Mouse (Mus musculus) retina, embryonic 14.5 days (tissue): ENCODE data around the gene Pik3r2.
A peak's percentile ranks its signal among the peaks of the same experiment; 100 is the strongest.

Source experiments
- DNase-seq: peaks from one replicate; pipeline ENCODE4 v3.0.0-alpha.2; 2015; ENCODE audit warnings: low spot score

Pik3r2 gene

DNA sequence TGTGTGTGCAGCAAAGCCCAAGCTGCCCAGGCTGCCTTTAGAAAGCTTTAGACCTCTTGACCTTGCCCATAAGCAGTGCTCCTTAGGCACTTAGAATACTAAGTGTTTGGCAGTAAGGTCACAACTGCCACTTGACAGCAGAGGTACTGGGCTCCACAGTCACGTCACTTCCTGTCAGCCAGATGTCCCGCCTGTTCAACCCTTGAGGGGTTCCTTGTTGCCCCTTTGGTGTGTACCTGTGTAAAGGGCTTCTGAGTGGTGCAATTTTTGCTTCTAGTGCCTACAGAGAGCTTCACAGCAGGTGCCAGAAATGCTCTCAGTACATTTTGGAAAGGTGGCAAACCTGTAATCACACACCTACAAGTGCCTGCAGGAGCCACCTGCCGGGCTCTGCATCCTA lies 38.3 kb downstream of the Pik3r2 start:
- DNase-seq = no peak

DNA sequence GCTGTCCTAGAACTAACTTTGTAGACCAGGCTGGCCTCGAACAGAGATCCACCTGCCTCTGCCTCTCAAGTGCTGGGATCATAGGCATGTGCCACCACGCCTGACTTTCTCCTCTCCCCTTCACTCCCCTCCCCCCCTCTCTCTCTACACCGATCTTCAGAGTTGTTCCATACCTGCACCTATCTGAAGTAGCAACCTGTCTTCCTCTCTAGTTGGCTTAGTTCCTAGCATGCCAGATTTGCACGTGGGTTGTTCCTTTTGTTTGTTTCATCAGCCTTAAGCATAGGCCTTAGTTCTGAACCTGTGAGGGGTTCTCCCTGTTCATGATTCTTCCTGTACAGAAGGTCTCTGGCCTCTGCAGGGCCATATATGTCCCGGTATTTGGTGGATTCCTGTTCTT lies 38.8 kb downstream of the Pik3r2 start:
- DNase-seq = no peak

DNA sequence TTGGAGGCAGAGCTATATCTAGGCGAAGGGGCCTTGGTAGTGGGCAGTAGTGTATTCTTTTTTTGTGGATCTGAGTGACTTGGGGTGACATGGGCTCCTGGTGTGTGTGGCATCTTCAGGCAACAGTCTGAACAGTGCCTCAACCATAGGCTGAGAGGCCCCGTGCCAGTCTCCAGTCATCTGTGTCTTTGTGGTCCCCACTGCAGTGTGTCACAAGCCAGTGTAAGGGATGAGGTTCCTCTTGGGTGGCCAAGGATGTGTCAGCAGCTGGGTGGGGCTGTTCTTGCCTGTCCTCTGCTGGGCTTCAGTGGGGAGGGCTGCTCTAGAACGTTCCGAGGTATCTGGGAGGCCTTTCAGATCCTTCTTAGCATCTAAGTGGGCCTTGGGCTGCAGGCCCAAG lies 45.6 kb downstream of the Pik3r2 start:
- no peak for DNase-seq

DNA sequence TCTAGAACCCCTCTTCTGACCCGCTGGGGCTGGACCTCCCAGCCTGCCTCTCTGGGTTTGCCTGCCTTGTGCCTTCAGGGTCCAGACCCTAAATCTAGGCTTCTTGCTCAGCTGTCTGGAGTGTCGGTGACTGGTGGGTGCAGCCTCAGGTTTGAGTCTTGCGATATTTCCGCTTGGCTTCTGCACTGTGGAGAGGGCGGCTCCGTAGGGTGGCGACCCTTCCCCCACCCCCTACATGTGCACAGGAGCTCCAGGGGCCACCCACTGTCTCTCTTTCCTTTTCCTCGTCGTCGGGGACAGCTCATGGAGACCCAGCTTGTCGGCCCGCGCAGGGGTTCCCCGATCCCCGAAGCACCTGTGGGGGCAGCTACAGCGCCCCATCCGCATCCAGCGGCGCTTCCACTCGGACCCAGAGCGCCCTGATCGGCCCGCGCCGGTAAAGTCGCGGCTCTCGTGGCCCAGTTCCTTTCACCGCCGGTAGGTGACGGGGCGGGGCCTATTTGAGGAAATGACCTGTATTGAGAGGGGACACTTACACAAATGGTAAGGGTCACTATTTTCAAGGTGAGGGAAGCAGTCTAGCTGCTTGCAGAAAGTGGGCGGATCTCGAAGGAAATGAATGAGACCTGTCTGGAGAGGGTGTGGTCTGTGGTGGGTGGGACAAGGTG lies 46.6 kb downstream of the Pik3r2 start:
- DNase-seq = peak; percentile 47

DNA sequence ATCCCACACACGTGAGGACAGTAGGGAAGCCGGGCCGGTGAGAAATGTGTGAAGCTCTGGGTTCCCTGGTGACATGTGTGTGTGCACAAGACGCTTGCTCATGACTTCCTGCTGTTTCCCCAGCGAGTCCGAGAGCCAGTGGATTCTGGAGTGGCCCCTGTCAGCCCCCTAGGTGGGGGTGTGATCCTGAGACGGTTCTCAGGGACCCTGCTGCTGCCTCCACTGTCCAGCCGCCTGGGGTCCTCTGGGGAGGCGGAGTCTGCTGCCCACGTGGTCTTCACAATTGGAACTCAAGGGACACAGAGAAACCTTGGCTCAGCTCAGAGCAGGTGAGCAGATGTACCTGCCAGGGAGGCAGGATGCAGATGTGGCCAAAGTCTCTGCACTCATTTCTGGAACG lies 49.8 kb downstream of the Pik3r2 start:
- no peak for DNase-seq

DNA sequence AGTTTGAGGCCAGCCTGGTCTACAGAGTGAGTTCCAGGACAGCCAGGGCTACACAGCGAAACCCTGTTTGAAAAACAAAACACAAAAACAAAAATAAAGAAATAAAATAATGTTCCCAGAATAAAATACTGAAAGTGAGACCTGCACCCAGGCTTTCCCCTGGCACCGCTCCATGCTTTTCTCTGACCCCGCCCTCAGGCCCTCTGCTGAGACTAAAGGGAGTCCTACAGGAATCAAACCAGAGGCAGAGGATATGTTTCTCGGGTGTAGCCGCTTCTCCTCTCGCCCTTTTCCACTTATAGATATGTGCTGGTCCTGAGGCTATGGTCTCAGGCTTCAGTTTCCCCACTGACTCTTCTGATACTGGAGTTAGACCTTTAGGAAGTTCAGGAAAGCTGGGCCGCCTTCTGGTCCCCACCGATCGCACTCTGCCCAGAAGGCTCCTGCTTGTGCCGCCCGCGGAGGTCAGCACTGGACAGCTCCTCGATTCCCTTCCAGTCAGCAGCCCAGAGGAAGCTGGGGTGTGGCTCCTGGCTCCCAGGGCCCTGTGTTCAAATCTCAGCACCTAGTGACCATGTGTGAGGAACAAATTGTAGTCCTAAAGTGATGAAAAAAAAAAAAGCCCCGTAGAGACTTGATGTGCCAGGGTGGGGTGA lies 50.6 kb downstream of the Pik3r2 start:
- DNase-seq = no peak

DNA sequence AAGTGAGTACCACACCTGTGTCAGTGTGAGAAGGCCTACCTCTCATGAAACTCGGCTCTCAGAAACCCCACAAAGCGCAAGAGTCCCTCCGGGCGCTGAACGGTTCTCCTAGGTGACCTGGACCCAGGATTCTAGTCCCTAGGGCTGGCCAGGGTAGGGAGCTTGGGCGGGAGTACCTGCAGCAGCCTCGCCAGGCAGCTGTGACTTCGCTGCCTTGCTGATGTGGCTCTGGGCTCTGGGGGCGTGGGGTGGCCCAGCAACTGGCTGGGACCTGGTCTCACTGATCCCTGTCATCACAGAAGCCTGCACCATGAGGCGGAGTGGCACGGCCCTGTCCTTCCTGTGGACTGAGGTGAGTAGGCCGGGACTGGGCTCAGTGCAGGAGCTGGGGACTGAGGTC lies 52.3 kb downstream of the Pik3r2 start:
- DNase-seq = no peak

DNA sequence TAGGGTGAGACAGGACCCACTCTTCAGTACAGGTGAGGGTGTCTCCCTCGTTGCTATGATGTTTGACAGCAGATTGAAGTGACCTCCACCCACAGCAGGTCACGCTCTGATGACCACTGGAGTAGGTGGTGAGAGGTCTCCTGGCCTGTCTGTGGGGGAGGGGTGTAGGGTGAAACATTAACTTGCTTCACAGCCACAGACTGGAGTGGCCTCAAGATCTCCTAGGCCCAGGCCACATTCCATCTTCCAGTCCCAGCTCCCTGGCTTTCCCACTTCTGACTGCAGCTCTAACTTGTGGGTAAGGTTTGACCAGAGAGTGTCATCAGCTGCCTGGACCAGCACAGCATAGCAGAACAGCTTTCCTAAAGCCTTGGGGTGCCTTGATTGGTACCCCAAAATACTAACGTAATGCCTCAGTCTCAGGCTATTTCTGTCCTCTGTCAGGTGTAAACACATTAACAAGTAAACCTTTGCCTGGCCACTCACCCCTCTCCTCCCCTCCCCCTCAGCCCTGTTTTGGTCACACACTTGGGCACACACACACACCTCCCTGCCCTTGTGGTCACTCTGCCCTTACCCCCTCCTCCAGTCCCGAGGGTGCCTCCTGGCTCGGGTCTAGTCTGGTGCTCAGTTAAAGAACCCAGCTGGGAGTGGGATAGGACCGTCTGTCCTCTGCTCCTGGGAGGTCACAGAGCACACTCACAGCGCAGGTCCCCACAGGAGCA lies 52.9 kb downstream of the Pik3r2 start, which contains the start of gene Pde4c:
TSS of gene Pde4c (plus strand) at position 235 of the 725 bp plus-strand sequence.
- no peak for DNase-seq

DNA sequence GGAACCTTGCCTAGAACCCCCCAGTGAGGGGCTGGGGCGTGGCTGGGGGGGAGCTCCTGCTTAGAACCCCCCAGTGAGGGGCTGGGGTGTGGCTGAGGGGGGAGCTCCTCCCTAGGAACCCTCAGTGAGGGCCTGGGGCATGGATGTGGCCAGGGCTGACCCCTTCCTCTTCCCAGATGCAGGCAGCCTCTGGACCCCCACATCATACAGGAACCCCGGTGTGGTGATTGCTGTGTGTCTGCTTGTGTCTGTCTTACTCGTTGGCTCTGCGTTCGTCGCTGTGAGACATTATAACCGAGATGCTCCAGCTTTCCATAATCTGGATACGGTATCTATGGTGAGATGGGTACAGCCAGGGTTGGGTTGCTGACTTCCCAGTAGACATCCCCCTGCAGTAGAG lies 54.9 kb downstream of the Pik3r2 start:
- no peak for DNase-seq

DNA sequence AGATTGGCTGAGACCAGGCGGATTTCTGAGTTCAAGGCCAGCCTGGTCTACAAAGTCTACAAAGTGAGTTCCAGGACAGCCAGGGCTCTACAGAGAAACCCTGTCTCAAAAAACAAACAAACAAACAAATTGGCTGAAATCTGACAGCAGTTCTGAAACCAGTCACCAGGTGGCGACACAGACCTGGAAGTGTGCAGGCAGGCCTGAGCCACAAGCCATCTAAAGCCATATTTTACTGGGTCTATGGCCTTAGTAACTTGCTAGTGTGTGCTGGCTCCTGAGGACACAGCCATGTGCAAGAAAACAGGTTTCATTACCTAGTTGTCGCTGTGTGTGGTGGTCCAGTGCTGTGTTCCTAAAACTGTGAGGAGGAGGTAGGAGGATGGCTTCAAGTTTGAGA lies 55.8 kb downstream of the Pik3r2 start:
- peak; percentile 94 for DNase-seq

DNA sequence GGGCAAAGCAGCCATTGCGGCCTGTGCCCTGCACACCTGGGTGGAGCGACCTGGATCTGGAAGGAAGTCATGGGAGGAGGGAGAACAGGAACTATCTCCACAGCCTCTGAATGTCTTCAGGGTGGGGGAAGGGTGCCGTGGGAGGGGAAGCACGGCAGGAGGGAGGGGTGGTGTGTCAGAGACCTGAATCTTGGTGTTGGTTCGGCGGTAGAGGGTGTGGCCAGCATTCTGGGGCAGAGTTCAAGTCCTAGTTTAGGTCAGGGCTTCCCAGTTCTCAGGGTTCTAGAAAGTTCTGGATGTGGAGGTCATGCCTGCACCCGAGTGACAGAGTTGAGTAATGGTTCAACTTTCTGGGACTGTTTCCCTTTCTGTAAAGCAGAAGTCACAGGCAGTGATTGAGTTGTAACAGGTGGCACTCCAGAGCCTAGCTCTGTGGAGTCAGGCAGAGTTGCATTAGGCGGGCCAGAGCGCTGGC lies 56.7 kb downstream of the Pik3r2 start:
- no peak for DNase-seq

DNA sequence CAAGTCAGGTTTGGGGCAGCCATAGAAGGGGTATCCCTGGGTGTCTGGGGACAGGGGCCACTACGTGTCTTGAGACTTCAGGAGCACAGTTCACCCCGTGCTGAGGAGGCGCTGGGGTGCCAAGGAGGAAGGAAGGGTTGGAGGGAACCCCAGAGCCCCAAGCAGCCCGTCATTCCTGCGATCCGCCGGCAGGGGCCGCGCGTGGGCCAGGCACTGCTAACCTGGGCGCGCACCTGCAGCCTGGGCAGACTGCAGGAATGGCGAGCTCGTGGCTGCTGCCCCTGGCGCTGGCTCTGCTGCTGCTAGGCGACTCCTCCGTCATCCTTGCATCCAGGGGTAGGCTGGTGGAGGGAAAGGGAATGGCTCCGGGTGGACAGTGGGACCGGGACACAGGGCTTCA lies 58.2 kb downstream of the Pik3r2 start, which contains the start of gene Gm3336:
TSS of gene Gm3336 (plus strand) at position 247 of the 400 bp plus-strand sequence.
- DNase-seq = peak; percentile 77
